Mouse (Mus musculus) kidney, postnatal 0 days (tissue): ENCODE measurements around the gene Csmd2. TPM values are rescaled to one million over a fixed set of nuclear protein-coding genes. Genes with fewer than 3 reads are reported as not detected.
"Not testable (repeated sequence)": the region's sequence is repeated elsewhere in the genome, so short reads cannot be mapped to it uniquely, and the experiment has no call there.

Experiments
- ATAC-seq: fragments of 200-750 bp; cut with Nextera tagmentation; replicated peaks from 2 replicates; pipeline ENCODE4 v1.8.0; 2017; ENCODE audit warnings: low read depth, moderate number of reproducible peaks, moderate TSS enrichment, moderate library complexity; ENCODE audit not compliant: low FRiP score
- DNase-seq: peaks from one replicate; pipeline ENCODE4 v3.0.0-alpha.2; 2016; ENCODE audit warnings: low spot score
- H3K27ac ChIP-seq: fragments of 300-500 bp; sonication (generic); 2 replicates; pipeline ENCODE4 v1.5.1; 2014; ENCODE audit warnings: mild to moderate bottlenecking
- H3K27me3 ChIP-seq: fragments of 300-500 bp; sonication (generic); 2 replicates; pipeline ENCODE4 v1.6.1; 2014; ENCODE audit warnings: low read length, mixed read lengths; ENCODE audit not compliant: insufficient read depth
- H3K36me3 ChIP-seq: fragments of 300-500 bp; sonication (generic); 2 replicates; pipeline ENCODE4 v1.6.1; 2014; ENCODE audit warnings: low read length, mixed read lengths; ENCODE audit not compliant: insufficient read depth
- H3K4me1 ChIP-seq: fragments of 300-500 bp; sonication (generic); replicated peaks from 2 replicates; pipeline ENCODE4 v1.6.1; 2014; ENCODE audit warnings: antibody characterized with exemption, low read length, mixed read lengths; ENCODE audit not compliant: insufficient read depth
- H3K4me2 ChIP-seq: fragments of 300-500 bp; sonication (generic); 2 replicates; pipeline ENCODE4 v1.6.1; 2014; ENCODE audit warnings: mild to moderate bottlenecking, low read length, moderate library complexity, mixed read lengths
- H3K4me3 ChIP-seq: fragments of 300-500 bp; sonication (generic); replicated peaks from 2 replicates; pipeline ENCODE4 v1.5.1; 2014; ENCODE audit warnings: low read depth, low read length
- H3K9ac ChIP-seq: fragments of 300-500 bp; sonication (generic); 2 replicates; pipeline ENCODE4 v1.6.1; 2014; ENCODE audit warnings: low read depth, low read length
- H3K9me3 ChIP-seq: fragments of 300-500 bp; sonication (generic); replicated peaks from 2 replicates; pipeline ENCODE4 v1.6.1; 2016; ENCODE audit warnings: low read length, inconsistent platforms, mixed read lengths
- CTCF ChIP-seq: IDR thresholded peaks from 2 replicates; pipeline ENCODE4 v1.5.1; 2016; ENCODE audit warnings: antibody characterized with exemption, low read depth, mild to moderate bottlenecking, moderate library complexity
- WGBS: fragments of 180-500 bp; shearing (Covaris S2); extraction: QIAGEN DNeasy Blood & Tissue Kit; methylation state at CpG from one replicate; pipeline ENCODE4 v1.1.7; 2014; 5-methylcytosine and 5-hydroxymethylcytosine counted together
- polyA plus RNA-seq: library from polyadenylated mRNA; unstranded; fragments of >200 nt; fragmentation: Nextera tagmentation; extraction: Ambion mirVana; gene quantifications from 2 replicates; pipeline ENCODE4 v1.2.1, GENCODE M21; 2015

The Csmd2 gene
- polyA plus RNA-seq, 1 experiment from 2014 or later: 0.05 TPM

DNA sequence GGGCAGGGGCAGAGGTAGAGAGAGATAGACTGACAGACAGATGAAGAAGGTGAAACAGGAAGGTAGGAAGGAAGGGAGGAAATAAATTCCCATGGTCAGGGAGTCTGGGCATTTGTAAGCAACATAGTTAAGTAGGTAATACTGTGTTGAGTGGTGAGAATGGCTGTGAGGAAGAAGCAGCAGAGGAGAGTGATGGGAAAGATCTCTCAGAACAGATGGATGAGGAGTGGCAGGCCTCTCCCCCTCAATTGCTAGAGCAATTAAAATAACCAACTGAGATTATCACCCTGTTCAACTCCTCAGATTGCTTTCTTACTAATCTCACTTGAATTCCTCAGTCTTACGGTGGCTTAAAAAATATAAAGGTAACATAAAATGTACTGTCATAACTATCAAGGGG, 40.6 kb downstream of the Csmd2 start:
- no peak overlapping the region for H3K4me3 ChIP-seq
- no peaks in the 10 kb centered on the region for H3K9me3 ChIP-seq
- H3K4me1 ChIP-seq: no peaks in the 10 kb centered on the region
- no peak for TF ChIP-seq CTCF
- H3K36me3 ChIP-seq: no peaks in the 10 kb centered on the region
- ATAC-seq: no peak
- no peaks in the 10 kb centered on the region for H3K27me3 ChIP-seq
- no peak for DNase-seq
- H3K27ac ChIP-seq: no peak overlapping the region
- 93% methylated on average over 1 of the region's 1 CpGs for WGBS
- no peak overlapping the region for H3K9ac ChIP-seq
- no peak overlapping the region for H3K4me2 ChIP-seq

GRCm38 (mm10) chr4:128041901-128042300, 54.2 kb downstream of the Csmd2 start:
- Histone ChIP-seq H3K27me3 (no peaks in the 10 kb centered on the region), H3K4me3 (no peak overlapping the region), H3K27ac (no peak overlapping the region), H3K4me2 (no peak overlapping the region), H3K4me1 (no peaks in the 10 kb centered on the region), H3K9me3 (no peaks in the 10 kb centered on the region), H3K9ac (no peak overlapping the region), H3K36me3 (no peaks in the 10 kb centered on the region)
- 73% methylated on average over 4 of the region's 4 CpGs for WGBS
- DNase-seq (no peak), ATAC-seq (no peak)
- no peak for TF ChIP-seq CTCF

DNA sequence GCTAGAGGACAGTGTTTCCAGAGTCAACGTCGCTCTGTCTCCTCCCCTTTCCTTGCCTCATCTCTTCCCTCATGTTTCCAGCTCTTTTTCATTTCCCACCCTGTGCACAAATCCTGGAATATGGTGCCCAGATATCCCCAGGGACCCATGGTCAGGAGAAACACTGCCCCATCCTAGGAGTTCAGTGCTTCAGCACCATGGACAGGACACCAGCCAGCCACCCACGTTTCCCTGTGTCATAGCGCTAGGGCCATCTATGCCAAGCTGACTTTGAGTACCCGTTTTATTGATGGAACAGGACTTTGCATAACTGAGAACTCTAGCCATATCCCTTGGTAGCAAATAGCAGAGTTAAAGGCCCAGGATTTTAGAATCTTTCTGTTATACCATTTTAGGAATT, 55.0 kb downstream of the Csmd2 start:
- TF ChIP-seq CTCF: no peak
- Histone ChIP-seq H3K9ac (no peak overlapping the region), H3K4me1 (no peaks in the 10 kb centered on the region), H3K4me2 (no peak overlapping the region), H3K9me3 (no peaks in the 10 kb centered on the region), H3K27ac (no peak overlapping the region), H3K27me3 (no peaks in the 10 kb centered on the region), H3K36me3 (no peaks in the 10 kb centered on the region), H3K4me3 (no peak overlapping the region)
- no peak for ATAC-seq
- 25% methylated on average over 5 of the region's 5 CpGs for WGBS
- peak; percentile 62 for DNase-seq

DNA sequence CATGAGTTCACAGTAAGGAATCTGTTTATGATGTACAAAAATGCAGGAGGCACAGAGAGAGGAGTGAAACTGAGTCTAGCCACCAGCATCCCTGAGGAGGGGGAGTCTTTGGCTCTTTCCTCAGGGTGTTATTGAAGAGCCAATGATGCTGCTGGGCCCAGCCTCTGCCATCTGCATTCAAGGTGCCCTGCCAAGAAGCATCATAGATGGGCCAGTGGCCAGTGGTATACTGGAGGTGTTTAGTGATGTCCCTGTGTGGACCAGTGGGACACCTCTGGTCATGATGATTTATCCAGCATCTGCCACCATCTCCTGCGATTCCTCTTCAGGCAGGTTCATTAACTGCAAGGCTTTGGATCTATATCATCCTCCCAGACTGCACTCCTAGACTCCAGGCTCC, 61.1 kb downstream of the Csmd2 start:
- WGBS: 59% methylated on average over 1 of the region's 1 CpGs
- TF ChIP-seq CTCF: no peak

DNA sequence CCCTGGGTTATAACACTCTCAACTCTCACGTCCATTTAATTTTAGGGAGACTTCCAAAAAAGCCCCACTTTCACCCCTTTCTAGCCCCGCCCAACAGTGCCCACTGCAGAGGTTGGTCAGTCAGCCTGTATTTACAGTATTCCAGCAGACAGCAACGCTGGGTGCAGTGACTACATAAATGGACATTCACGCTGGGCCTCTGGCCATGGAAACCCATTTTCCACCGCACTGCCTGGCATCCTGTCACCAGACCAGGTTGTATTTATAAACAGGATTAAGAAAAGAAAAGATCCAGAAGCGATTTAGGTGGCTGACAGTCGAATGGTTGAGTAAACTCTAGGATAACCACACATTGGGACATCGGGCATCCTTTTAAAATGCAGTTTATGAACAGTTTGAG, 65.0 kb downstream of the Csmd2 start:
- no peak overlapping the region for H3K4me3 ChIP-seq
- no peaks in the 10 kb centered on the region for H3K9me3 ChIP-seq
- WGBS: 77% methylated on average over 8 of the region's 8 CpGs
- H3K27ac ChIP-seq: no peak overlapping the region
- no peak overlapping the region for H3K4me2 ChIP-seq
- DNase-seq (no peak), ATAC-seq (no peak)
- H3K4me1 ChIP-seq: no peaks in the 10 kb centered on the region
- no peaks in the 10 kb centered on the region for H3K27me3 ChIP-seq
- no peaks in the 10 kb centered on the region for H3K36me3 ChIP-seq
- no peak overlapping the region for H3K9ac ChIP-seq
- no peak for TF ChIP-seq CTCF

More for the DNA sequence above, 61.1 kb downstream of the Csmd2 start:
- no peak overlapping the region for H3K27ac ChIP-seq
- no peaks in the 10 kb centered on the region for H3K36me3 ChIP-seq
- no peaks in the 10 kb centered on the region for H3K27me3 ChIP-seq
- no peak overlapping the region for H3K9ac ChIP-seq
- H3K4me1 ChIP-seq: no peaks in the 10 kb centered on the region
- no peak for ATAC-seq
- no peak overlapping the region for H3K4me3 ChIP-seq
- H3K4me2 ChIP-seq: no peak overlapping the region
- no peak for DNase-seq
- no peaks in the 10 kb centered on the region for H3K9me3 ChIP-seq

DNA sequence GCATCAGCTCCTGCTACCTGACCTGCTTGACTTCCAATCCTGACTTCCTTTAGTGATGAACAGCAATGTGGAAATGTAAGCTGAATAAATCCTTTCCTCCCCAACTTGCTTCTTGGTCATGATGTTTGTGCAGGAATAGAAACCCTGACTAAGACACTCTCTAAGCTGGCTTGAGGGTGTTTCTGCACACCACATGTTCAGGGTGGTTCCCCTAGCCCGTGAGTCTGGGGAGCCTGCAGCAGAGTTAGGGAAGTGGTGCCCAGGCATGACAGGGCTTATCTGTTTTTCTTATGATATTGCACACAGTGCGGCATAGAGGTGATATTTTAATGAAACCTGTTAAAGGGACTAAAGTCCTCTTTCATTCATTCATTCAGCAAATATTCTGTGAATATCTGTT, 73.6 kb downstream of the Csmd2 start:
- not testable (repeated sequence) for DNase-seq, ATAC-seq, H3K4me3 ChIP-seq, H3K4me2 ChIP-seq, H3K36me3 ChIP-seq, H3K27ac ChIP-seq, H3K27me3 ChIP-seq, H3K4me1 ChIP-seq, H3K9ac ChIP-seq, H3K9me3 ChIP-seq
- WGBS: 81% methylated on average over 2 of the region's 2 CpGs

DNA sequence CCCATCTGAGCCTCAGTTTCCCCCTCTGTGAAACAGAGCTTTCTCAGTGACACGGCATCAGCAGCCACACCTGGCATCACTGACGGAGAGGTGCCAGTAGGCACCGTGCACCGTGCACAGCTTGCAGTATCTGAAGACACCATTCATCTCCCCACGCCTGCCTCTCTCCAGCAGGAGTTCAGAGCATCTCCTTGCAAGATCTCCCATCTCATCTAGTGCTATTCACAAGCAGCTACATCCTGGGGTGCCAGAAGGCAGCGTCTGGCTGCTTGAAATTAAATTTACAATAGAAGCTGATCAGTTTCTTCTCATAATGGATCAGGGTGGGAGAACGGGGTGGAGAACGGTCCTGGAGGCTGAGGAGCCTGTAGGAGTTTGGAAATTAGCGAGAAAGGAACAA, 79.5 kb downstream of the Csmd2 start:
- H3K36me3 ChIP-seq: no peaks in the 10 kb centered on the region
- no peak for TF ChIP-seq CTCF
- no peak for ATAC-seq
- no peak for DNase-seq
- H3K4me3 ChIP-seq: no peak overlapping the region
- no peaks in the 10 kb centered on the region for H3K27me3 ChIP-seq
- no peak overlapping the region for H3K9ac ChIP-seq
- 83% methylated on average over 9 of the region's 9 CpGs for WGBS
- H3K27ac ChIP-seq: no peak overlapping the region
- no peak overlapping the region for H3K4me2 ChIP-seq
- H3K9me3 ChIP-seq: no peaks in the 10 kb centered on the region
- no peaks in the 10 kb centered on the region for H3K4me1 ChIP-seq
